Mouse (Mus musculus): ENCODE data around the gene Ap1b1. TPM values are rescaled to one million over a fixed set of nuclear protein-coding genes. Genes with fewer than 3 reads are reported as not detected.

Ap1b1 gene
- polyA plus RNA-seq, 1 experiment from 2014 or later, result 60.0 TPM

GRCm38 (mm10) chr11:4987487-4987852, 846 bp downstream of the Ap1b1 start:
- peak overlapping the region; percentile 49 for H3K9ac ChIP-seq
- H3K36me3 ChIP-seq, result no peaks in the 10 kb centered on the region
- H3K27ac ChIP-seq (replicated peaks), result no peak overlapping the region
- H3K4me3 ChIP-seq (replicated peaks), result peak overlapping the region; percentile 72
- ATAC-seq (ENCODE audit: insufficient number of reproducible peaks, low FRiP score, low TSS enrichment, low read depth), result no peak
- 52% methylated on average over 11 of the region's 11 CpGs for WGBS
- H3K27me3 ChIP-seq, result no peaks in the 10 kb centered on the region
- H3K4me1 ChIP-seq, result peaks cover 12% of the 10 kb centered on the region; the same call in 1 of the 2 replicates
- H3K9me3 ChIP-seq (replicated peaks), result no peaks in the 10 kb centered on the region
- H3K4me2 ChIP-seq (replicated peaks), result peak overlapping the region; percentile 87

- Histone ChIP-seq H3K27ac (replicated peaks) (no peak overlapping the region), H3K9me3 (replicated peaks) (no peaks in the 10 kb centered on the region), H3K36me3 (no peaks in the 10 kb centered on the region), H3K4me3 (replicated peaks) (no peak overlapping the region), H3K4me2 (replicated peaks) (no peak overlapping the region), H3K27me3 (no peaks in the 10 kb centered on the region), H3K9ac (no peak overlapping the region), H3K4me1 (peaks cover 12% of the 10 kb centered on the region; the same call in 1 of the 2 replicates)
- no peak for ATAC-seq (ENCODE audit: insufficient number of reproducible peaks, low FRiP score, low TSS enrichment, low read depth)
- 69% methylated on average over 3 of the region's 3 CpGs for WGBS
These were observed 2.6 kb downstream of the Ap1b1 start for GRCm38 (mm10) chr11:4989187-4989586.

- 86% methylated on average over 2 of the region's 2 CpGs for WGBS
These were observed 5.8 kb downstream of the Ap1b1 start for GRCm38 (mm10) chr11:4992471-4992870.

GRCm38 (mm10) chr11:4995676-4996075, 9.1 kb downstream of the Ap1b1 start:
- H3K4me1 ChIP-seq, result no peaks in the 10 kb centered on the region
- H3K36me3 ChIP-seq, result no peaks in the 10 kb centered on the region
- no peak overlapping the region for H3K4me2 ChIP-seq (replicated peaks)
- no peak overlapping the region for H3K9ac ChIP-seq
- 84% methylated on average over 3 of the region's 3 CpGs for WGBS
- H3K9me3 ChIP-seq (replicated peaks), result no peaks in the 10 kb centered on the region
- ATAC-seq (ENCODE audit: insufficient number of reproducible peaks, low FRiP score, low TSS enrichment, low read depth), result no peak
- no peak overlapping the region for H3K27ac ChIP-seq (replicated peaks)
- no peak overlapping the region for H3K4me3 ChIP-seq (replicated peaks)
- no peaks in the 10 kb centered on the region for H3K27me3 ChIP-seq

More at GRCm38 (mm10) chr11:4992471-4992870, 5.8 kb downstream of the Ap1b1 start:
- no peak overlapping the region for H3K4me3 ChIP-seq (replicated peaks)
- peaks cover 4% of the 10 kb centered on the region; the same call in 1 of the 2 replicates for H3K4me1 ChIP-seq
- H3K36me3 ChIP-seq, result no peaks in the 10 kb centered on the region
- no peak overlapping the region for H3K9ac ChIP-seq
- H3K27me3 ChIP-seq, result no peaks in the 10 kb centered on the region
- H3K27ac ChIP-seq (replicated peaks), result no peak overlapping the region
- H3K4me2 ChIP-seq (replicated peaks), result no peak overlapping the region
- ATAC-seq (ENCODE audit: insufficient number of reproducible peaks, low FRiP score, low TSS enrichment, low read depth), result no peak
- no peaks in the 10 kb centered on the region for H3K9me3 ChIP-seq (replicated peaks)

- Histone ChIP-seq H3K9ac (no peak overlapping the region), H3K4me1 (no peaks in the 10 kb centered on the region), H3K4me3 (replicated peaks) (no peak overlapping the region), H3K4me2 (replicated peaks) (no peak overlapping the region), H3K27me3 (no peaks in the 10 kb centered on the region), H3K27ac (replicated peaks) (no peak overlapping the region), H3K9me3 (replicated peaks) (no peaks in the 10 kb centered on the region), H3K36me3 (0 out of 2 replicates have a peak, but pooled peaks cover 3% of the 10 kb centered on the region)
- 72% methylated on average over 5 of the region's 5 CpGs for WGBS
- ATAC-seq (ENCODE audit: insufficient number of reproducible peaks, low FRiP score, low TSS enrichment, low read depth), result no peak
These were observed 10.1 kb downstream of the Ap1b1 start for GRCm38 (mm10) chr11:4996621-4997199.

- ATAC-seq (ENCODE audit: insufficient number of reproducible peaks, low FRiP score, low TSS enrichment, low read depth), result no peak
- WGBS, result 26% methylated on average over 3 of the region's 3 CpGs
- no peak overlapping the region for H3K27ac ChIP-seq (replicated peaks)
These were observed 11.7 kb downstream of the Ap1b1 start for GRCm38 (mm10) chr11:4998352-4998751.

GRCm38 (mm10) chr11:4998762-4999161, 12.1 kb downstream of the Ap1b1 start:
- no peaks in the 10 kb centered on the region for H3K27me3 ChIP-seq
- no peaks in the 10 kb centered on the region for H3K9me3 ChIP-seq (replicated peaks)
- H3K4me2 ChIP-seq (replicated peaks), result no peak overlapping the region
- H3K4me1 ChIP-seq, result no peaks in the 10 kb centered on the region
- no peak overlapping the region for H3K4me3 ChIP-seq (replicated peaks)
- ATAC-seq (ENCODE audit: insufficient number of reproducible peaks, low FRiP score, low TSS enrichment, low read depth), result no peak
- H3K27ac ChIP-seq (replicated peaks), result no peak overlapping the region
- WGBS, result 57% methylated on average over 1 of the region's 1 CpGs
- H3K9ac ChIP-seq, result no peak overlapping the region
- H3K36me3 ChIP-seq, result peaks cover 9% of the 10 kb centered on the region; the same call in 1 of the 2 replicates

More at GRCm38 (mm10) chr11:4998352-4998751, 11.7 kb downstream of the Ap1b1 start:
- Histone ChIP-seq H3K4me1 (no peaks in the 10 kb centered on the region), H3K4me2 (replicated peaks) (no peak overlapping the region), H3K36me3 (peaks cover 9% of the 10 kb centered on the region; the same call in 1 of the 2 replicates), H3K4me3 (replicated peaks) (no peak overlapping the region), H3K27me3 (no peaks in the 10 kb centered on the region), H3K9me3 (replicated peaks) (no peaks in the 10 kb centered on the region), H3K9ac (no peak overlapping the region)

- Histone ChIP-seq H3K36me3 (peaks cover 9% of the 10 kb centered on the region; the same call in 1 of the 2 replicates), H3K4me2 (replicated peaks) (no peak overlapping the region), H3K27ac (replicated peaks) (no peak overlapping the region), H3K4me1 (no peaks in the 10 kb centered on the region), H3K4me3 (replicated peaks) (no peak overlapping the region), H3K27me3 (no peaks in the 10 kb centered on the region), H3K9ac (no peak overlapping the region), H3K9me3 (replicated peaks) (no peaks in the 10 kb centered on the region)
- no peak for ATAC-seq (ENCODE audit: insufficient number of reproducible peaks, low FRiP score, low TSS enrichment, low read depth)
- 92% methylated on average over 1 of the region's 1 CpGs for WGBS
These were observed 13.6 kb downstream of the Ap1b1 start for GRCm38 (mm10) chr11:5000241-5000640.

GRCm38 (mm10) chr11:5002826-5003225, 16.2 kb downstream of the Ap1b1 start:
- Histone ChIP-seq H3K4me2 (replicated peaks) (no peak overlapping the region), H3K4me1 (0 out of 2 replicates have a peak, but pooled peaks cover 3% of the 10 kb centered on the region), H3K27ac (replicated peaks) (no peak overlapping the region), H3K36me3 (peaks cover 9% of the 10 kb centered on the region; the same call in 1 of the 2 replicates), H3K27me3 (no peaks in the 10 kb centered on the region), H3K4me3 (replicated peaks) (no peak overlapping the region), H3K9me3 (replicated peaks) (no peaks in the 10 kb centered on the region), H3K9ac (no peak overlapping the region)
- ATAC-seq (ENCODE audit: insufficient number of reproducible peaks, low FRiP score, low TSS enrichment, low read depth), result no peak
- WGBS, result 86% methylated on average over 4 of the region's 4 CpGs

GRCm38 (mm10) chr11:5005528-5005927, 18.9 kb downstream of the Ap1b1 start:
- Histone ChIP-seq H3K36me3 (peaks cover 12% of the 10 kb centered on the region; the same call in 1 of the 2 replicates), H3K9ac (no peak overlapping the region), H3K9me3 (replicated peaks) (no peaks in the 10 kb centered on the region), H3K27me3 (no peaks in the 10 kb centered on the region), H3K4me2 (replicated peaks) (no peak overlapping the region), H3K4me1 (0 out of 2 replicates have a peak, but pooled peaks cover 3% of the 10 kb centered on the region), H3K27ac (replicated peaks) (no peak overlapping the region), H3K4me3 (replicated peaks) (no peak overlapping the region)
- whole genome bisulfite sequencing, result 89% methylated on average over 2 of the region's 2 CpGs
- ATAC-seq (ENCODE audit: insufficient number of reproducible peaks, low FRiP score, low TSS enrichment, low read depth), result no peak

- H3K27ac ChIP-seq (replicated peaks), result no peak overlapping the region
- no peak overlapping the region for H3K9ac ChIP-seq
- no peak overlapping the region for H3K4me2 ChIP-seq (replicated peaks)
- peaks cover 9% of the 10 kb centered on the region; the same call in 1 of the 2 replicates for H3K36me3 ChIP-seq
- H3K4me1 ChIP-seq, result 0 out of 2 replicates have a peak, but pooled peaks cover 3% of the 10 kb centered on the region
- WGBS, result 76% methylated on average over 1 of the region's 1 CpGs
- H3K4me3 ChIP-seq (replicated peaks), result no peak overlapping the region
- H3K27me3 ChIP-seq, result no peaks in the 10 kb centered on the region
- H3K9me3 ChIP-seq (replicated peaks), result no peaks in the 10 kb centered on the region
- ATAC-seq (ENCODE audit: insufficient number of reproducible peaks, low FRiP score, low TSS enrichment, low read depth), result no peak; the same call in 1 of the 2 replicates
These were observed 20.6 kb downstream of the Ap1b1 start for GRCm38 (mm10) chr11:5007186-5007585.

GRCm38 (mm10) chr11:5008867-5009266, 22.2 kb downstream of the Ap1b1 start:
- no peak for ATAC-seq (ENCODE audit: insufficient number of reproducible peaks, low FRiP score, low TSS enrichment, low read depth)
- WGBS, result 78% methylated on average over 3 of the region's 3 CpGs
- H3K27ac ChIP-seq (replicated peaks), result no peak overlapping the region
- no peaks in the 10 kb centered on the region for H3K27me3 ChIP-seq
- peaks cover 13% of the 10 kb centered on the region for H3K36me3 ChIP-seq
- H3K9me3 ChIP-seq (replicated peaks), result no peaks in the 10 kb centered on the region
- H3K4me3 ChIP-seq (replicated peaks), result no peak overlapping the region
- H3K4me1 ChIP-seq, result 0 out of 2 replicates have a peak, but pooled peaks cover 3% of the 10 kb centered on the region
- H3K4me2 ChIP-seq (replicated peaks), result no peak overlapping the region
- H3K9ac ChIP-seq, result no peak overlapping the region
